Mouse (Mus musculus): ENCODE measurements at regions not wholly inside any gene's neighbourhood (a gene's known extent, or its start where the extent isn't known, plus 50 kb on each side); places are given as distances from the start of the nearest gene placed in this dataset.

- Histone ChIP-seq H3K9me3 (ENCODE audit: control insufficient read depth, low read length) (no peaks in the 10 kb centered on the region), H3K9ac (ENCODE audit: low read length) (no peak overlapping the region), H3K27me3 (ENCODE audit: control insufficient read depth, insufficient read depth, low read length) (no peaks in the 10 kb centered on the region), H3K4me3 (ENCODE audit: low read depth, low read length) (no peak overlapping the region), H3K36me3 (ENCODE audit: control insufficient read depth, insufficient read depth, low read length) (no peaks in the 10 kb centered on the region), H3K27ac (replicated peaks) (no peak overlapping the region), H3K4me2 (replicated peaks; ENCODE audit: low read depth) (no peak overlapping the region), H3K4me1 (replicated peaks; ENCODE audit: control insufficient read depth, insufficient read depth) (no peaks in the 10 kb centered on the region)
- 73% methylated on average over 3 of the region's 3 CpGs for WGBS
- ATAC-seq (ENCODE audit: low FRiP score, low TSS enrichment) = no peak
- no peak for DNase-seq (ENCODE audit: low spot score)
- TF ChIP-seq EP300 (optimal IDR thresholded peaks at IDR 0.05) (no peak), CTCF (IDR thresholded peaks at IDR 0.05; ENCODE audit: low read depth) (no peak)
Observed at GRCm38 (mm10) chr5:52920251-52920650, 86.4 kb downstream of the Anapc4 start.

GRCm38 (mm10) chr5:52920722-52921264 is 87.0 kb downstream of the Anapc4 start:
- H3K4me1 ChIP-seq (replicated peaks; ENCODE audit: control insufficient read depth, insufficient read depth) = no peaks in the 10 kb centered on the region
- no peak overlapping the region for H3K9ac ChIP-seq (ENCODE audit: low read length)
- no peak for TF ChIP-seq CTCF (IDR thresholded peaks at IDR 0.05; ENCODE audit: low read depth)
- TF ChIP-seq EP300 (optimal IDR thresholded peaks at IDR 0.05) = no peak
- H3K4me2 ChIP-seq (replicated peaks; ENCODE audit: low read depth) = no peak overlapping the region
- H3K27ac ChIP-seq (replicated peaks) = no peak overlapping the region
- 0 out of 2 replicates have a peak, but pooled peaks have one; percentile 32 for ATAC-seq (ENCODE audit: low FRiP score, low TSS enrichment)
- no peak for DNase-seq (ENCODE audit: low spot score)
- H3K9me3 ChIP-seq (ENCODE audit: control insufficient read depth, low read length) = no peaks in the 10 kb centered on the region
- no peaks in the 10 kb centered on the region for H3K36me3 ChIP-seq (ENCODE audit: control insufficient read depth, insufficient read depth, low read length)
- WGBS = 31% methylated on average over 7 of the region's 7 CpGs
- H3K4me3 ChIP-seq (ENCODE audit: low read depth, low read length) = no peak overlapping the region
- no peaks in the 10 kb centered on the region for H3K27me3 ChIP-seq (ENCODE audit: control insufficient read depth, insufficient read depth, low read length)

GRCm38 (mm10) chr5:52925006-52925405 is 91.2 kb downstream of the Anapc4 start:
- DNase-seq (ENCODE audit: low spot score) (no peak), ATAC-seq (ENCODE audit: low FRiP score, low TSS enrichment) (no peak)
- no peaks in the 10 kb centered on the region for H3K4me1 ChIP-seq (replicated peaks; ENCODE audit: control insufficient read depth, insufficient read depth)
- H3K36me3 ChIP-seq (ENCODE audit: control insufficient read depth, insufficient read depth, low read length) = no peaks in the 10 kb centered on the region
- no peak overlapping the region for H3K4me2 ChIP-seq (replicated peaks; ENCODE audit: low read depth)
- no peak overlapping the region for H3K27ac ChIP-seq (replicated peaks)
- no peaks in the 10 kb centered on the region for H3K27me3 ChIP-seq (ENCODE audit: control insufficient read depth, insufficient read depth, low read length)
- no peak for TF ChIP-seq CTCF (IDR thresholded peaks at IDR 0.05; ENCODE audit: low read depth)
- TF ChIP-seq EP300 (optimal IDR thresholded peaks at IDR 0.05) = no peak
- 84% methylated on average over 6 of the region's 6 CpGs for WGBS
- H3K9ac ChIP-seq (ENCODE audit: low read length) = no peak overlapping the region
- no peaks in the 10 kb centered on the region for H3K9me3 ChIP-seq (ENCODE audit: control insufficient read depth, low read length)
- no peak overlapping the region for H3K4me3 ChIP-seq (ENCODE audit: low read depth, low read length)

- H3K4me3 ChIP-seq (ENCODE audit: low read depth, low read length) = no peak overlapping the region
- no peak overlapping the region for H3K4me2 ChIP-seq (replicated peaks; ENCODE audit: low read depth)
- H3K9me3 ChIP-seq (ENCODE audit: control insufficient read depth, low read length) = no peaks in the 10 kb centered on the region
- TF ChIP-seq EP300 (optimal IDR thresholded peaks at IDR 0.05) = no peak
- TF ChIP-seq CTCF (IDR thresholded peaks at IDR 0.05; ENCODE audit: low read depth) = no peak
- H3K27me3 ChIP-seq (ENCODE audit: control insufficient read depth, insufficient read depth, low read length) = no peaks in the 10 kb centered on the region
- ATAC-seq (ENCODE audit: low FRiP score, low TSS enrichment) = no peak
- no peaks in the 10 kb centered on the region for H3K4me1 ChIP-seq (replicated peaks; ENCODE audit: control insufficient read depth, insufficient read depth)
- 79% methylated on average over 8 of the region's 8 CpGs for WGBS
- H3K9ac ChIP-seq (ENCODE audit: low read length) = no peak overlapping the region
- no peaks in the 10 kb centered on the region for H3K36me3 ChIP-seq (ENCODE audit: control insufficient read depth, insufficient read depth, low read length)
- H3K27ac ChIP-seq (replicated peaks) = no peak overlapping the region
- no peak for DNase-seq (ENCODE audit: low spot score)
Observed at GRCm38 (mm10) chr5:52929690-52930089, 95.9 kb downstream of the Anapc4 start.

GRCm38 (mm10) chr5:52933291-52933690 is 99.5 kb downstream of the Anapc4 start:
- no peak overlapping the region for H3K4me3 ChIP-seq (ENCODE audit: low read depth, low read length)
- H3K4me1 ChIP-seq (replicated peaks; ENCODE audit: control insufficient read depth, insufficient read depth) = no peaks in the 10 kb centered on the region
- no peak overlapping the region for H3K9ac ChIP-seq (ENCODE audit: low read length)
- no peak for DNase-seq (ENCODE audit: low spot score)
- no peaks in the 10 kb centered on the region for H3K36me3 ChIP-seq (ENCODE audit: control insufficient read depth, insufficient read depth, low read length)
- H3K27ac ChIP-seq (replicated peaks) = no peak overlapping the region
- no peak for TF ChIP-seq EP300 (optimal IDR thresholded peaks at IDR 0.05)
- no peak for TF ChIP-seq CTCF (IDR thresholded peaks at IDR 0.05; ENCODE audit: low read depth)
- no peaks in the 10 kb centered on the region for H3K27me3 ChIP-seq (ENCODE audit: control insufficient read depth, insufficient read depth, low read length)
- no peaks in the 10 kb centered on the region for H3K9me3 ChIP-seq (ENCODE audit: control insufficient read depth, low read length)
- 77% methylated on average over 6 of the region's 6 CpGs for WGBS
- ATAC-seq (ENCODE audit: low FRiP score, low TSS enrichment) = no peak
- H3K4me2 ChIP-seq (replicated peaks; ENCODE audit: low read depth) = no peak overlapping the region

- no peak overlapping the region for H3K9ac ChIP-seq (ENCODE audit: low read length)
- WGBS = 46% methylated on average over 1 of the region's 1 CpGs
- no peaks in the 10 kb centered on the region for H3K36me3 ChIP-seq (ENCODE audit: control insufficient read depth, insufficient read depth, low read length)
- no peaks in the 10 kb centered on the region for H3K9me3 ChIP-seq (ENCODE audit: control insufficient read depth, low read length)
- no peak overlapping the region for H3K27ac ChIP-seq (replicated peaks)
- TF ChIP-seq CTCF (IDR thresholded peaks at IDR 0.05; ENCODE audit: low read depth) (no peak), EP300 (optimal IDR thresholded peaks at IDR 0.05) (no peak)
- H3K4me3 ChIP-seq (ENCODE audit: low read depth, low read length) = no peak overlapping the region
- H3K27me3 ChIP-seq (ENCODE audit: control insufficient read depth, insufficient read depth, low read length) = no peaks in the 10 kb centered on the region
- DNase-seq (ENCODE audit: low spot score) (no peak), ATAC-seq (ENCODE audit: low FRiP score, low TSS enrichment) (no peak)
- no peaks in the 10 kb centered on the region for H3K4me1 ChIP-seq (replicated peaks; ENCODE audit: control insufficient read depth, insufficient read depth)
- H3K4me2 ChIP-seq (replicated peaks; ENCODE audit: low read depth) = no peak overlapping the region
Observed at GRCm38 (mm10) chr5:52937626-52938025, 100.3 kb upstream of the Slc34a2 start.
